Mouse (Mus musculus): Measurements from ENCODE around the gene Ptpn5.

DNA sequence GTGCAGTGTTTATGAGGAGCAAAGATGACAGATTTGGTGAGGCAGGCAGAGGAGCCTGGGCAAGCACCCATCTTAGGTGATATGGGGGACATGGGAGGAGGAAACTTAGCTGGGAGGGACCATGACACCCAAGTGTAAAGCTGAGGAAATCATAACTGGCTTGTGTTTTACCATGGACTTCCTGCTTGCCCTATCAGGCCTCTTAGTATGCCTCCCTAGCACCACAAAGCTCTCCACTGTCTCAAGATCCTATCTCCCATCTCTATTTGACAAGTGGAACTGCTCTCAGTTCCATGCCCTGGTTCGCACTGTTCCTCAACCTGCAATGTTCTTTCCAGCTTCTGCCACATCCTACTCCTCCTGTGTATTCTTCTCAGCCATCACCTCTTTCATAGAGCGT is 18.0 kb downstream of the Ptpn5 start:
- no peak for TF ChIP-seq CTCF (IDR thresholded peaks at IDR 0.05; ENCODE audit: control insufficient read depth, insufficient read depth, insufficient replicate concordance, low read depth, low read length)
- no peak for TF ChIP-seq POLR2A (IDR thresholded peaks at IDR 0.05; ENCODE audit: control insufficient read depth, low read depth, low read length)

Data from testis, adult 2 months (tissue).